Mouse (Mus musculus) sigmoid colon, adult 10 weeks (tissue): ENCODE results near the gene Mup8. TPM values are rescaled to one million over a fixed set of nuclear protein-coding genes. Genes with fewer than 3 reads are reported as not detected.

Experiments
- polyA plus RNA-seq: library from polyadenylated mRNA; stranded (reverse); fragments of 350-450 nt; fragmentation: Illumina TruSeq; extraction: RNeasy Lipid Tissue Mini Kit (QIAGEN cat#74804); gene quantifications from one replicate; pipeline ENCODE4 v1.2.3, GENCODE M21; 2014; ENCODE audit warnings: low read depth, low replicate concordance

Gene Mup8
- not detected for polyA plus RNA-seq

GRCm38 (mm10) chr4:60222499-60222898 is at the start of gene Mup8:
TSS of gene Mup8 (minus strand) at chr4:60222599.

Other genes starting within 250 kb of the Mup8 start
- gene Mup7, start 152.1 kb downstream of the Mup8 start, polyA plus RNA-seq = not detected
- not detected for gene Mup2, start 68.3 kb downstream of the Mup8 start, polyA plus RNA-seq
- not detected for gene Mup9, start 199.4 kb upstream of the Mup8 start, polyA plus RNA-seq